Mouse (Mus musculus): ENCODE results near the gene Ednra.

Ednra gene

GRCm38 (mm10) chr8:77637593-77637992 lies 86.7 kb downstream of the Ednra start:
- DNase-seq = no peak

- no peak for DNase-seq
These were observed 90.2 kb downstream of the Ednra start for GRCm38 (mm10) chr8:77634035-77634434.

GRCm38 (mm10) chr8:77633211-77633610 lies 91.1 kb downstream of the Ednra start:
- DNase-seq = no peak

GRCm38 (mm10) chr8:77630691-77631090 lies 93.6 kb downstream of the Ednra start:
- no peak for DNase-seq

- peak; percentile 76 for DNase-seq
These were observed 94.3 kb downstream of the Ednra start for GRCm38 (mm10) chr8:77629858-77630537.

GRCm38 (mm10) chr8:77623677-77624209 lies 100.5 kb downstream of the Ednra start:
- DNase-seq = no peak

- DNase-seq = peak; percentile 5
These were observed 106.3 kb downstream of the Ednra start for GRCm38 (mm10) chr8:77617916-77618315.
